Mouse (Mus musculus): ENCODE results near the gene Nrm.

DNA sequence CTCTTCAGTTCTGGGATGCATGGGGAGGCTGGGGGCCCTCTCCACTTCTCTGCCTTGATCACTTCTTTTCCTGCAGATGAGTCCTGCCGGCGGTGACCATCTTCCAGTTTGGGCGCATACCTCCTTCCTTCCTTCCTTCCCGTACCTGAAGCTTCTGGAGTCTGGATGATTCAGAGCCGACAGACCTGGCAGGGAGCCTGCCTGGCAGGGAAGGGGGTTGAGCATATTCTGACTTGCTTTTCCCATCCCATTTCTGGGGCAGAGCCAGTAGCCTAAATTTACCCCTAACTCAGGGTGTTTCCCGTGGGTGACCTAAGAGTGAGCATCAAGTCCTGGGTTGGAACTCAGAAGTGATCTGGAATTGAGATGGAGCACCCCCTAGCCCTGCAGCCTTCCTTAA, 13.6 kb downstream of the Nrm start:
- TF ChIP-seq CTCF (IDR thresholded peaks at IDR 0.05), result no peak
- TF ChIP-seq POLR2A (IDR thresholded peaks at IDR 0.05; ENCODE audit: insufficient read depth, low read depth, low read length), result no peak
- no peak for TF ChIP-seq EP300 (IDR thresholded peaks at IDR 0.05; ENCODE audit: insufficient read depth, low read depth, low read length)

Measured in heart, adult 2 months (tissue).